Mouse (Mus musculus): ENCODE results near the gene Gm10720. TPM values are rescaled to one million over a fixed set of nuclear protein-coding genes. Genes with fewer than 3 reads are reported as not detected.
"Not testable (repeated sequence)": the region's sequence is repeated elsewhere in the genome, so short reads cannot be mapped to it uniquely, and the experiment has no call there.

The Gm10720 gene
- total RNA-seq, 2 experiments from 2014 or later: not detected

- DNase-seq (ENCODE audit: extremely low spot score in 1 of 2, low spot score in 1 of 2): peak; percentile 9 to 13
Measured at GRCm38 (mm10) chr9:3024912-3025467, 9.5 kb downstream of the Gm10720 start, which contains the start of gene Gm10717. TSS of gene Gm10717 (plus strand) at chr9:3025417.

DNA sequence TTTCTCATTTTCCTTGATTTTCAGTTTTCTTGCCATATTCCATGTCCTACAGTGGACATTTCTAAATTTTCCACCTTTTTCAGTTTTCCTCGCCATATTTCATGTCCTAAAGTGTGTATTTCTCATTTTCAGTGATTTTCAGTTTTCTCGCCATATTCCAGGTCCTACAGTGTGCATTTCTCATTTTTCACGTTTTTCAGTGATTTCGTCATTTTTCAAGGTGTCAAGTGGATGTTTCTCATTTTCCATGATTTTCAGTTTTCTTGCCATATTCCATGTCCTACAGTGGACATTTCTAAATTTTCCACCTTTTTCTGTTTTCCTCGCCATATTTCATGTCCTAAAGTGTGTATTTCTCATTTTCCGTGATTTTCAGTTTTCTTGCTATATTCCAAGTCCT, 10.2 kb downstream of the Gm10720 start:
- DNase-seq (ENCODE audit: extremely low spot score in 1 of 2, low spot score in 1 of 2): peak; percentile 33 to 71

DNA sequence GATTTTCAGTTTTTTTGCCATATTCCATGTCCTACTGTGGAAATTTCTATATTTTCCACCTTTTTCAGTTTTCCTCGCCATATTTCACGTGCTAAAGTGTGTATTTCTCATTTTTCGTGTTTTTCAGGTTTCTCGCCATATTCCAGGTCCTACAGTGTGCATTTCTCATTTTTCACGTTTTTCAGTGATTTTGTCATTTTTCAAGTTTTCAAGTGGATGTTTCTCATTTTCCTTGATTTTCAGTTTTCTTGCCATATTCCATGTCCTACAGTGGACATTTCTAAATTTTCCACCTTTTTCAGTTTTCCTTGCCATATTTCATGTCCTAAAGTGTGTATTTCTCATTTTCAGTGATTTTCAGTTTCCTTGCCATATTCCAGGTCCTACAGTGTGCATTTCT, 10.7 kb downstream of the Gm10720 start:
- DNase-seq (ENCODE audit: extremely low spot score in 1 of 2, low spot score in 1 of 2): not testable (repeated sequence)

DNA sequence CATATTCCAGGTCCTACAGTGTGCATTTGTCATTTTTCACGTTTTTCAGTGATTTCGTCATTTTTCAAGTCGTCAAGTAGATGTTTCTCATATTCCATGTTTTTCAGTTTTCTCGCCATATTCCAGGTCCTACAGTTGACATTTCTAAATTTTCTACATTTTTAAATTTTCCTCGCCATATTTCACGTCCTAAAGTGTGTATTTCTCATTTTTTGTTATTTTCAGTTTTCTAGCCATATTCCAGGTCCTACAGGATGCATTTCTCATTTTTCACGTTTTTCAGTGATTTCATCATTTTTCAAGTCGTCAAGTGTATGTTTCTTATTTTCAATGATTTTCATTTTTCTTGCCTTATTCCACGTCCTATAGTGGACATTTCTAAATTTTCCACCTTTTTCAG, 11.3 kb downstream of the Gm10720 start:
- not testable (repeated sequence) for DNase-seq (ENCODE audit: extremely low spot score in 1 of 2, low spot score in 1 of 2)

- not testable (repeated sequence) for DNase-seq (ENCODE audit: extremely low spot score in 1 of 2, low spot score in 1 of 2)
Measured at GRCm38 (mm10) chr9:3027200-3027599, 11.7 kb downstream of the Gm10720 start.

DNA sequence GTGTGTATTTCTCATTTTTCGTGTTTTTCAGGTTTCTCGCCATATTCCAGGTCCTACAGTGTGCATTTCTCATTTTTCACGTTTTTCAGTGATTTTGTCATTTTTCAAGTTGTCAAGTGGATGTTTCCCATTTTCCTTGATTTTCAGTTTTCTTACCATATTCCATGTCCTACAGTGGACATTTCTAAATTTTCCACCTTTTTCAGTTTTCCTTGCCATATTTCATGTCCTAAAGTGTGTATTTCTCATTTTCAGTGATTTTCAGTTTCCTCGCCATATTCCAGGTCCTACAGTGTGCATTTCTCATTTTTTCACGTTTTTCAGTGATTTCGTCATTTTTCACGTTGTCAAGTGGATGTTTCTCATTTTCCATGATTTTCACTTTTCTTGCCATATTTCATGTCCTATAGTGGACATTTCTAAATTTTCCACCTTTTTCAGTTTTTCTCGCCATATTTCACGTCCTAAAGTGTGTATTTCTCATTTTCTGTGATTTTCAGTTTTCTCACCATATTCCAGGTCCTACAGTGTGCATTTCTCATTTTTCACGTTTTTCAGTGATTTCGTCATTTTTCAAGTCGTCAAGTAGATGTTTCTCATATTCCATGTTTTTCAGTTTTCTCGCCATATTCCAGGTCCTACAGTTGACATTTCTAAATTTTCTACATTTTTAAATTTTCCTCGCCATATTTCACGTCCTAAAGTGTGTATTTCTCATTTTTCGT, 14.0 kb downstream of the Gm10720 start:
- peak in 1 of 2 experiments; percentile 1 for DNase-seq (ENCODE audit: extremely low spot score in 1 of 2, low spot score in 1 of 2)

GRCm38 (mm10) chr9:3030677-3031318, 15.3 kb downstream of the Gm10720 start:
- not testable (repeated sequence) for DNase-seq (ENCODE audit: extremely low spot score in 1 of 2, low spot score in 1 of 2)

GRCm38 (mm10) chr9:3034299-3034698, 18.8 kb downstream of the Gm10720 start, which contains the start of gene Gm17535:
TSS of gene Gm17535 (plus strand) at chr9:3034599.
- not testable (repeated sequence) for DNase-seq (ENCODE audit: extremely low spot score in 1 of 2, low spot score in 1 of 2)

- DNase-seq (ENCODE audit: extremely low spot score in 1 of 2, low spot score in 1 of 2): not testable (repeated sequence)
Measured at GRCm38 (mm10) chr9:3036577-3036976, 21.1 kb downstream of the Gm10720 start, which contains the start of gene Gm10715. TSS of gene Gm10715 (plus strand) at chr9:3036877.

DNA sequence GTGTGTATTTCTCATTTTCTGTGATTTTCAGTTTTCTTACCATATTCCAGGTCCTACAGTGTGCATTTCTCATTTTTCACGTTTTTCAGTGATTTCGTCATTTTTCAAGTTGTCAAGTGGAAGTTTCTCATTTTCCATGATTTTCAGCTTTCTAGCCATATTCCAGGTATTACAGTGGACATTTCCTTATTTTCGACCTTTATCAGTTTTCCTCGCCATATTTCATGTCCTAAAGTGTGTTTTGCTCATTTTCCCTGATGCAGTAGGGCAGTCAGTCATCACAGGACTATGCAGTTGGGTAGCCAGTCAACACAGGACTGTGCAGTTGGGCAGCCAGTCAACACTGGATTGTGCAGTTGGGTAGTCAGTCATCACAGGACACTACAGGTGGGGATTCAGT, 22.7 kb downstream of the Gm10720 start:
- not testable (repeated sequence) for DNase-seq (ENCODE audit: extremely low spot score in 1 of 2, low spot score in 1 of 2)

Small RNA genes lying within 50 kb of the gene (microRNA-seq; reads per million reads assigned to microRNA genes)
- gene Mir101c: 0 reads per million in 2 experiments

Other genes starting within 250 kb of the Gm10720 start
- not detected for gene Gm10722, start 14.7 kb upstream of the Gm10720 start, total RNA-seq (2021)
- gene Gm11168, start 12.3 kb upstream of the Gm10720 start, total RNA-seq (2021): not detected
- gene Gm10721, start 2.5 kb upstream of the Gm10720 start, total RNA-seq (2021): under 1 TPM in 1 of 2 experiments, not detected in 1; 0.85 TPM
- gene Gm10719, start 1.8 kb downstream of the Gm10720 start, total RNA-seq (2021): under 1 TPM; 0.42 to 0.89 TPM
- 1 to 10 TPM in 1 of 2 experiments, not detected in 1; 1.3 TPM for gene Gm10718, start 7.9 kb downstream of the Gm10720 start, total RNA-seq (2021)
- gene Gm10717, start 9.8 kb downstream of the Gm10720 start, total RNA-seq (2021): not detected
- gene Gm17535, start 18.9 kb downstream of the Gm10720 start, total RNA-seq (2021): not detected
- not detected for gene Gm10715, start 21.2 kb downstream of the Gm10720 start, total RNA-seq (2021)

Measured in layer of hippocampus, postnatal 25 days (tissue).